Mouse (Mus musculus) liver, adult 2 months (tissue): ENCODE data around the gene 4931406P16Rik.

Experiments used
- CTCF ChIP-seq: fragments of 200-500 bp; IDR thresholded peaks from 2 replicates; pipeline ENCODE4 v1.5.1; 2011; ENCODE audit warnings: low read depth, low read length, control low read depth
- POLR2A ChIP-seq: fragments of 200-500 bp; IDR thresholded peaks from 2 replicates; pipeline ENCODE4 v1.6.1; 2011; ENCODE audit warnings: low read length, control low read depth; ENCODE audit not compliant: insufficient read depth; ENCODE audit errors: extremely low read depth

DNA sequence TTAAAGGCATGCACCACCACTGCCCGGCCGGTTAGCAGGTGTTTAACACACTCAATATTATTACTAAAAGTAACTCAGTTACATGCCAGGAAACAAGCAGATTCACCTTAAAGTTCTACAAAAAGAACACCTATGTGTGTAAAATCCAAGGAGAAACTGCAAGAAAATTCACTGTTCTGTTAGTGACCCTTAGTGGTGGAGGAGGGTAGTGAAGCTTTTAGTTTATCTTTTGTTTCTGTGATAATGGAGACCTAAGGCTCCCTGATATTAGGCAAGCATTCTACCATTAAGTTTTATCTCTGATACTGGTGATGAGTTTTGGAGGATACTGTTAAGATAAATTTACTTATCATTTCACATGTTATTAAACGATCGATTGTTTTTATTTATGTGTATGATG, 42.3 kb upstream of the 4931406P16Rik start:
- peak; percentile 34 for TF ChIP-seq CTCF
- no peak for TF ChIP-seq POLR2A
